Mouse (Mus musculus) cortical plate, adult 2 months (tissue): ENCODE data around the gene Rhbdd1.

Source experiments
- CTCF ChIP-seq: fragments of 200-500 bp; IDR thresholded peaks from 2 replicates; pipeline ENCODE4 v1.5.1; 2011; ENCODE audit warnings: mild to moderate bottlenecking, control low read depth, low read length; ENCODE audit not compliant: insufficient read depth; ENCODE audit errors: extremely low read depth
- POLR2A ChIP-seq: fragments of 200-500 bp; IDR thresholded peaks from 2 replicates; pipeline ENCODE4 v1.6.1; 2011; ENCODE audit warnings: mild to moderate bottlenecking, low read length, control low read depth; ENCODE audit not compliant: insufficient read depth; ENCODE audit errors: extremely low read depth

GRCm38 (mm10) chr1:82432919-82433648, 116.8 kb downstream of the Rhbdd1 start:
- TF ChIP-seq POLR2A, result no peak
- TF ChIP-seq CTCF, result peak; percentile 97
